Mouse (Mus musculus) adrenal gland, adult 10 weeks (tissue): ENCODE measurements around the gene Bud23. TPM values are rescaled to one million over a fixed set of nuclear protein-coding genes. Genes with fewer than 3 reads are reported as not detected.

Source experiments
- polyA plus RNA-seq: library from polyadenylated mRNA; stranded (reverse); fragments of 350-450 nt; fragmentation: Illumina TruSeq; extraction: RNeasy Lipid Tissue Mini Kit (QIAGEN cat#74804); gene quantifications from one replicate; pipeline ENCODE4 v1.2.3, GENCODE M21; 2014; ENCODE audit warnings: low read depth, low replicate concordance

Bud23 gene
- 14.9 TPM for polyA plus RNA-seq

GRCm38 (mm10) chr5:135064909-135065446 lies at the start of gene Bud23:
Bud23 (minus strand) TSS chr5:135064959.

GRCm38 (mm10) chr5:135089653-135090052 lies 24.9 kb upstream of the Bud23 start, which contains the start of gene Mlxipl:
Mlxipl (plus strand) TSS chr5:135089890.

GRCm38 (mm10) chr5:135077564-135078481 lies 13.1 kb upstream of the Bud23 start, which contains the start of gene Vps37d:
Vps37d (minus strand) TSS chr5:135078266.

GRCm38 (mm10) chr5:135063629-135064381 lies 954 bp downstream of the Bud23 start, which contains the start of gene Dnajc30:
Dnajc30 (plus strand) TSS chr5:135064202.

GRCm38 (mm10) chr5:135023344-135024173 lies 41.2 kb downstream of the Bud23 start, which contains the start of gene Stx1a:
Stx1a (plus strand) TSS chr5:135023482.

GRCm38 (mm10) chr5:135008671-135009589 lies 55.8 kb downstream of the Bud23 start, which contains the start of gene Abhd11:
Abhd11 (plus strand) TSS chr5:135009152.

Other genes with a start within 250 kb of the Bud23 start
- not detected for gene Tmem270, start 158.2 kb downstream of the Bud23 start, polyA plus RNA-seq
- gene Cldn13, start 149.4 kb downstream of the Bud23 start, polyA plus RNA-seq: not detected
- gene Mettl27, start 132.6 kb downstream of the Bud23 start, polyA plus RNA-seq: 18.1 TPM
- not detected for gene Cldn4, start 118.0 kb downstream of the Bud23 start, polyA plus RNA-seq
- gene Cldn3, start 78.7 kb downstream of the Bud23 start, polyA plus RNA-seq: not detected
- gene Abhd11, start 55.8 kb downstream of the Bud23 start, polyA plus RNA-seq: 6.6 TPM
- 0.29 TPM for gene Stx1a, start 41.5 kb downstream of the Bud23 start, polyA plus RNA-seq
- 16.5 TPM for gene Dnajc30, start 757 bp downstream of the Bud23 start, polyA plus RNA-seq
- not detected for gene Vps37d, start 13.3 kb upstream of the Bud23 start, polyA plus RNA-seq
- 1.7 TPM for gene Mlxipl, start 24.9 kb upstream of the Bud23 start, polyA plus RNA-seq
- 7.7 TPM for gene Tbl2, start 84.7 kb upstream of the Bud23 start, polyA plus RNA-seq
- gene Bcl7b, start 103.3 kb upstream of the Bud23 start, polyA plus RNA-seq: 24.0 TPM
- gene Baz1b, start 122.3 kb upstream of the Bud23 start, polyA plus RNA-seq: 71.1 TPM
- gene Fzd9, start 186.3 kb upstream of the Bud23 start, polyA plus RNA-seq: not detected